Mouse (Mus musculus): ENCODE measurements around the gene Lrp6. TPM values are rescaled to one million over a fixed set of nuclear protein-coding genes. Genes with fewer than 3 reads are reported as not detected.
A peak's percentile ranks its signal among the peaks of the same experiment; 100 is the strongest.

Lrp6 gene
- 10 to 100 TPM; 43.5 to 48.0 (median 46.9) TPM for total RNA-seq (2022)

DNA sequence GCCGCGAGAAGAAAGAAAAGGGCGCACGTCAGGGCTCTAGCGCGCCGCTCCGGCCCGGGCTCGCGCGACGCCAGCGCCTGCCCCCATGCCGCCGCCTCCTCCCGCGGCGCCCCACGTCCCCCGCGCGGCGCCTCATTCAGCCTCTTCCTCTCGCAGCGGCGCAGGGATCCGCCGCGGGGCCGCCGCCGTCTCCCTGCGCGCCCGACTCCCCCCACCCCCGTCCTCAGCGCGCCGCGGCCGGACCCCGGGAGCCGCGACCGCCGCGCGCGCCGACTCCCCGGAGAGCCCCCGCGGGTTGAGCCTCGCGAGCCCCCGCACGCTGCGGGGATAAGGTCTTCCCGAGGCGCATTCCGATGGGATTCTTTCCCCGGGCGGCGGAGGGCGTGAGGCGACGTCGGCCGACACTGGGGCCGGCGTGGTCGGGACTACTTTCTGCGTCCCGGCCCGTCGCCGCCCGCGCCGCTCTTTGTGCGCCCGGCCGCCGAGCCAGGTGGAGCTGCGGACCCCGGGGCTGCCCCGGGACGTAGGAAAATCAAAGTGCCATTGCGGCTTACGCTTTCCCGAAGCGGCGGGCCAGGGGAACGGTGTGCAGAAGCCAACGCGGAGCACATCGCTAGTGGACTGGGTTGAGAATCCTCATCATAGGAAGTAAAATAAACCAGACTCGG, at the start of gene Lrp6:
Gene Lrp6, minus strand, starts transcription at position 148 of the 668 bp plus-strand sequence.
- DNase-seq (ENCODE audit: low spot score), result peak; percentile 65

GRCm38 (mm10) chr6:134614723-134615648, 48.2 kb upstream of the Lrp6 start:
- peak; percentile 91 for DNase-seq (ENCODE audit: low spot score)

DNA sequence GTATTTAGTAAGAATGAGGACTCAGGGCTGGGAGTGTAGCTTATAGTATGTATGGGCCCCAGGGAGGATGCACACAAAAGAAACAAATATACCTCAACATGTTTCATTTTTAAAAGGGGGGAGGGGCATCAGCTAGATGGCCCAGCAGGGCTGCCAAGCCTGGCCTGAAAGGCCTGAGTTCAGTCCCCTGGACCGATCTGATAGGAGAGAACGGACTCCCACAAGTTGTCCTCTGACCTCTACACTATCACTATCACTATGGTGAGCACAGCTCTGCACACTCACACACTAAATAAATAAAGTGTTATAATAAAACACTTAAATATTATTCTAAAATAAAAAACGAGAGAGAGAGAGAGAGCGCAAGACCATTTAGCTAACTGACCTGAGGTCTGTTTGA, 47.6 kb upstream of the Lrp6 start:
- no peak for DNase-seq (ENCODE audit: low spot score)

GRCm38 (mm10) chr6:134611896-134612295, 45.1 kb upstream of the Lrp6 start:
- DNase-seq (ENCODE audit: low spot score), result no peak

GRCm38 (mm10) chr6:134610380-134610779, 43.6 kb upstream of the Lrp6 start:
- DNase-seq (ENCODE audit: low spot score), result no peak

DNA sequence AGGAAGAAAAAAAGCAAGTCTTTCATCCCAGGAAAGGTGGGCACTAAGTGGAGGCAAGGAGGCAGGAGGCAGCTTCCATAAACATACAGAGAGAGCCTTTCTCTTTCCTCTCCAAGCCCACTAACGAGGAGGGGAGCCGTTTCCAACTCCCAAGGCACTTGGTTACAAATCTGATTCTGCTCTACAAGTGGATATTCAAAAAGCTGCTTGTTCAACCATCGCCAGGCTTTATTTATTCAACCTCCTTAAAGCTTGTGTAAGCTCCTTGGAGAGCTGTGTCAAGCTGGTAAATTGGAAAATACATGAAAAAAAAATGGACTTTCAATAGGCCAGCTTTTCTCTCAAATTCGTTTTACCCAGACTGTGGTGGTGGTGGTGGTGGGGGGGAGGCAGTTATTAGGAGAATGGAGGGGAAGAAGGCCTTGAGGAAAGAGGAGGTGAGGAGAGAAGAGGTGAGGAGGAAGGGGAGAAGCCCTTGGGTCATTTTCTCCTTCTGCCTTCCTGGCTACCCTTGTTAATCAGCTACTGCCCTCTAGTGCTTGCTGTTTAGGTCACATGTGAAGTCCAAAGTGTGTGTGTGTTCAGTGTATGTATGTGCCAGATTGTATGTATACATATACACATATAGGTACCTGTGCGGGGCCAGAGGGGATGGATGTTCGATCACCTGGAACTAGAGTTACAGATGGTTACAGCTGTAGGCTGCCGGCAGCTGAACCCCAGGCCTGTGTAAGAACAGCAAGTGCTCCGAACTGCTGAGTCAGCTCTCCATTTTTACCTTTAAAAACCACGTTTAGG, 40.4 kb upstream of the Lrp6 start:
- DNase-seq (ENCODE audit: low spot score), result peak; percentile 55

GRCm38 (mm10) chr6:134606540-134606939, 39.8 kb upstream of the Lrp6 start:
- DNase-seq (ENCODE audit: low spot score), result no peak

DNA sequence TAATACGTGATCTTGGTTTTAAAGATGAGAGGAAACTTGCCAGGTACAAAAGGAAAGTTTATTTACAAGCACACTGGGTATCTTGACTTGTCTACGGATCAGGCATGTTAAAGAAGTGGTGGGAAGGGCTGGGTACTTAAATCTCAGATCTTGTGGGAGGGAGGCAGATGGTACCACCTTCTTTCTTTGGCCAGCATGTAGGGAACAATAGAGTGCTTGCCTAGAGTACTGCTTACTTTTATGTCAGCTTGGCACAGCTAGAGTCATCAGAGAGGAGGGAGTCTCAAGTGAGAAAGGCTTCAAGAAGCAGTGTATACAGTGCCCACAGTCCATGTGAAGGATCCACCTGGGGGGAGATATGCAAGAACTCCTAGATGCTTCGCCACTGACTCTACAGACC, 38.4 kb upstream of the Lrp6 start:
- no peak for DNase-seq (ENCODE audit: low spot score)

- no peak for DNase-seq (ENCODE audit: low spot score)
Measured at GRCm38 (mm10) chr6:134602371-134603003, 35.7 kb upstream of the Lrp6 start.

GRCm38 (mm10) chr6:134601766-134602165, 35.0 kb upstream of the Lrp6 start:
- no peak for DNase-seq (ENCODE audit: low spot score)

GRCm38 (mm10) chr6:134601130-134601529, 34.4 kb upstream of the Lrp6 start:
- no peak for DNase-seq (ENCODE audit: low spot score)

DNA sequence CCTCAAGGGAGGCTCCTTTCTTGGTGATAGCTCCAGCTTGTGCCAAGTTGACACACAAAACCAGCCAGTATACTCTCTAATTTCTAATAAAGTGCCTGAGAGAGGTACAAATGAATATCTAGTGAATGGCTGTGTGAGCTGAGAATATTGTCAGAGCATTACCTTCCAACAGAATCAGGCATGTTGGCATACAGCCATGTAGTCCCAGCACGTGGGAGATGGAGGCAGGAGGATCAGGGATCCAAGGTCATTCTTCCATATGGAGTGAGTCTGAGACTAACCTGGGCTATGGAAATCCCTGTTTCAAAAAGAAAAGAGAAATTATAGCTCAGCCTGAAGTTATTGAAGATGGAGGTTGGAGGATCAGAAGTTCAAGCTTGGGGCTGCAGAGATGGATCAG, 32.5 kb upstream of the Lrp6 start:
- DNase-seq (ENCODE audit: low spot score), result no peak

GRCm38 (mm10) chr6:134597651-134598229, 31.0 kb upstream of the Lrp6 start:
- no peak for DNase-seq (ENCODE audit: low spot score)

DNA sequence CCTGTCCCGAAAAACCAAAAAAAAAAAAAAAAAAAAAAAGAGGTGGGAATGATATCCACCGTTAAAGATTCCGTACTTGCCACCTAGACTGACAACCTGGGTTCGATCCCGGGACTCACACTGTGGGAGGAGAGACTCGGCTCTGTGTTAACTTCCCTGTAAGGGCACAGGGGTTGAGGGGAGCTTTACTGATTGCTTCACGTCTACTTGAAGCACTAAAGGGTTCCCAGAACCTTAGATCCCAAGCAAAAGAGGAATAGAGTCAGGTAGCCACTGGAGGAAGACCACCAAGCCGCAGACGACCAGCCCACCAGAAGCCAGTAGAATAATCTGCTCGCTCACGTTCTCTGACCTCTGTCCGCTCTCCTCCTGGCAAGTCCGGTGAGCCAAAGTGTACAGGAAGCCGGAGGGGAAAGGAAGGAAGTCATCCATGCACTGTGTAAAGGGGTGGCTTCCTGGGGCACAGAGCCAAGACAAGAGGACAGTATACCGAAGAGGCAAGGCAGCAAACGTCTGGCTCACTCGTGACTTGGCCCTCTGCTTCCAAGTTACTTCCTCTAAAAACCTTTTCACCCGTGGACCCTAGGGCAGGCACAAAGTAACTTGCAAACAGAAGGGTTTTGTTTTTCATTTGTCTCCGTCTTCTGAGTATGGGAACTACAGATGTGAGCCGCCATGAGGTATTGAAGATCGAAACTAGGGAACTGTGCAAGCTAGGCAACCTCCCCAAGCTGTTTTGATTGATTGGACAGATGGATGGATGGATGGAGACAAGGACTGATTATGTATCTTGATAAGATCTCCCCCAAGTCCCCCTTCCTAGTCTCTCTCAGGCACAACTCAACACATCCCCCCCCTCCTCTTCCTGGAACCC, 28.0 kb upstream of the Lrp6 start:
- peak; percentile 80 for DNase-seq (ENCODE audit: low spot score)

- no peak for DNase-seq (ENCODE audit: low spot score)
Measured at GRCm38 (mm10) chr6:134591614-134592013, 24.8 kb upstream of the Lrp6 start.

- no peak for DNase-seq (ENCODE audit: low spot score)
Measured at GRCm38 (mm10) chr6:134586241-134586640, 19.5 kb upstream of the Lrp6 start.

DNA sequence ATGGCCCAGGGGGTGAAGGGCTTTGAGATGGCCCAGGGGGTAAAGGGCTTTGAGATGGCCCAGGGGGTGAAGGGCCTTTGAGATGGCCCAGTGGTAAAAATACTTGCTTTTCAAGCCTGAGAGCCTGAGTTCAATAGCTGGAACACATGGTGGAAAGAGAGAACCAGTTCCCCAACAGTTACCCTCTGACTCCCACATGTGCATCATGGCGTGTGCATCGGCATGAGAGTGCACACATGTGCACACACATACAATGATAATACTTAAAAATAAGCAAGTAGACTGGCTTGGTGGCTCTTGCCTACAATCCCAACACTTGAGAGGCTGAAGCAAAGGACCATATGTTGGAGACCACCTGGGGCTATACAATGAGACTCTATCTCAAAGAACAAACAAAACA, 17.9 kb upstream of the Lrp6 start:
- DNase-seq (ENCODE audit: low spot score), result no peak

DNA sequence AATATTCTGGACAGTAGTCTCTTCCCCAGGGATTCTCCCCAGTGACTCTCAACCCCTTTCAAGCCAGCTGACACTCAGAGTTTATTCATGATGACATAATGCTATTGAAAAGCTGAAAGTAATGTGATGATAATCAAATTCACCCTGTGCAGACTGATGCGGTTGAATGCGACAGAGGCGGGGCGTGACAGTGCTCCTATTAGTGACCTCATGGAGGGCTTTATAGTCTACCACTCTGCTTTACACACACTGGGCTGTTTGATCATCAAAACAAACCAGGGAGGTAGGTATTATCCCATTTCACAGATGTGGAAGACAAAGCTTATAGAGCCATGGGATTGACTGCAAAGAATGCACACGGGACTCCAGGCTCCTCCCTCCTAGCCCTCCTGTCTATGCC, 15.3 kb upstream of the Lrp6 start:
- DNase-seq (ENCODE audit: low spot score), result no peak

DNA sequence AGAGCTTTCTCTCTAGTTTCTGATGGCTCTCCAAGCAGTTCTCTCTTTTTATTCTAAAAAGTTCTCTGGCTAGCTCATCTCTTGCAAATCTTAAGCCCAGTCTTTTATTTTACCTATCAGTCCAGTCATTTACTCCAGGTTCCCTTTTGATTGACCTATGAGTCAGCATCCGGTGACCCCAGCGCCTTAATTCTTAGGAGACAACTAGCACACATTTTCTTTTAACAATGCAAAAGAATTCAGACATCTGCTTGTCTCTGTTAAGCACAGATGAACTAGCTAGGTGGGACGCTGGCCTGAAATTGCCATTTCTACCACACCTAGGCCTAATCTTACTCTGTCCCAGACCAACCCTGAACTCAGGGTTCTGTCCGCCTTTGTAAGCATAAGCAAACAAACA, 12.7 kb upstream of the Lrp6 start:
- no peak for DNase-seq (ENCODE audit: low spot score)

DNA sequence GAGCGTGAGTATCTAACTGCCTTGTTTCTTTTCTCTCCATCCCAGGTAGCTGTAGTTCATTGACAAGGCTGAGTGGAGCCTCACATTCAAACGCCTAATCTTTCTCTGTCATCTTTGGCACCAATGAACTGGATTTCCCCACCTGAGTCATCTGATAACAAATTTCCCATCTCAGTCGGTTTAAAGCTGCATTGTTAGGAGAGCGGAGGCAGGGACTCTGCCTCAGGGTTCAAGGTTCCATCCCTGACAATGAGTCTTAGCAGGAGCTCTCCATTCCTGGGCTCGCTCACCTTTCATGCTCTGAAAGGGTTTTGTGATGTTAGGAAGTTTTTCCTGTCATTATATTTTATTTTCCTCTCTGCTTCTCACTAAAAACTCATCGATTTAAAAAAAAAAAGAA, 11.3 kb upstream of the Lrp6 start:
- DNase-seq (ENCODE audit: low spot score), result no peak

All from heart, adult 8-10 months (tissue).